Mouse (Mus musculus): ENCODE results near the gene Taf8.

Gene Taf8

DNA sequence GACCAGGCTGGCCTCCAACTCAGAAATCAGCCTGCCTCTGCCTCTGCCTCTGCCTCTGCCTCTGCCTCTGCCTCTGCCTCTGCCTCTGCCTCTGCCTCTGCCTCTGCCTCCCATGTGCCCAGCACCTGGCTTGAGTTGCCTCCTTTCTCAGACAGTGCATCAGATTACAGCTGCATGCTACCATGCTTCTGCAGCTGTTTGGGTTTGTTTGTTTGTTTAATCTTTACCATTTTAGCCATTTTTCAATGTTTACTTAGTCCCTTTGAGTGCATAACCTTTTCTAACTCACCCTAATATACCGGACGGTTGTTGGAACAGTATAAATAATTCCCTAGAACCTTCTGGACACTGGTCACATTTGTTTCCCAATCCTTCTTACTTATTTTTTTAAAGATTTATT lies 43.2 kb downstream of the Taf8 start:
- DNase-seq (ENCODE audit: low read depth, low spot score) = no peak

DNA sequence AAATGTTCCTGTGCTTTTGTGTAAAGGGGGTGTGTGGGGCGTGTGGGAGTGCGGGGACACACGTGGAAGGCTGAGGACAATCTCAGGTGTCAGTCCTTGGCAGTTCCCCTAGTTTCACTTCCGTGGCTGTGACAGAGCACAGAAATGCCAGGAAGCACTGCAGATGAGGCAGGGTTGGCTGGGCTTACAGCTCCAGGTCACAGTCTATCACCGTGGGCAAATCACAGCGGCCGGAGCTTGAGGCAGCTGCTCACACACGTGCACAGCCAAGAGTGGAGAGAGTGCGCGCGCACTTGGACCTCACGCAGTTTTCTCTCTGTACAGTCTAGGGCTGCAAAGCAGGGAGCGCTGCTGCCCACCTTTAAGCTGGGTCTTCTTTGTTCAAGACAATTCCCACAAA lies 43.8 kb downstream of the Taf8 start:
- DNase-seq (ENCODE audit: low read depth, low spot score) = no peak

DNA sequence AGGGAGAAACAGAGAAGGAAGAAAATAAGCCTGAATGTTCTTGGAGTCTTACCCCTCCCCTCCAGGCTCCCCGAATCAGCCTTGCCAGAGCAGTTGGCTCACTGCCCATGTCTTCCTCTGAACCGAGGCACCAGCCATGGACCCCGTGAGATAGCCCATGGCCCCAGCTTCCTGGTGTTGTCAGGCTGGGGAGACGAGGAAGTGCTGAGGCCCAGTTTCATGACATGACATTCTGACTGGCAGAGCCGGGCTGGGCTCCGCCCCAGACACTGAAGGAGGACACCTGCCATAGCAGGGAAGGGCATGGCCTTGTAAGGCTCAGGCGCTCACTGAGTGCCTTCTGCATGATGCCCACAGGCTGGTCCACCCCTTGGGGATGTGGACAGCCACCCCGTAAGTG lies 47.4 kb downstream of the Taf8 start:
- DNase-seq (ENCODE audit: low read depth, low spot score) = no peak

DNA sequence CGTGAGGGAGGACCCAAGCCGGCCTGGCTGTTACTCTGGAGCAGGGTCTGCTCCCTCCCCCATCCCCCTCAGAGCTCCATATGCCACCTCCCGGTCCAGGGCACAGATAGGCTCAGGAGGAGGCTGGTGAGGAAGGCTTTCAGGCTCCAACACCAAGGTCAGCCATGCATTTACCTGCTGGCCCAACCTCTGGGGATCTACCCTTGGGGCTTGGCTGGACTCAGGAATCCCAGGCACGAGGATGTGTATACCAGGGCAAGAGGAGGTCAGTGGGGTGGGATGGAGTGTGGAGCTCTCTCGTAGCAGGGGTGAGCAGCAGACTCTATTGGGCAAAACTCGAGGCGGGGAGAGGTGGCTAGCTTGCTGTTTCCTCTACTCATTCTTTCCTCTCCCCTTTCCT lies 49.2 kb downstream of the Taf8 start:
- no peak for DNase-seq (ENCODE audit: low read depth, low spot score)

DNA sequence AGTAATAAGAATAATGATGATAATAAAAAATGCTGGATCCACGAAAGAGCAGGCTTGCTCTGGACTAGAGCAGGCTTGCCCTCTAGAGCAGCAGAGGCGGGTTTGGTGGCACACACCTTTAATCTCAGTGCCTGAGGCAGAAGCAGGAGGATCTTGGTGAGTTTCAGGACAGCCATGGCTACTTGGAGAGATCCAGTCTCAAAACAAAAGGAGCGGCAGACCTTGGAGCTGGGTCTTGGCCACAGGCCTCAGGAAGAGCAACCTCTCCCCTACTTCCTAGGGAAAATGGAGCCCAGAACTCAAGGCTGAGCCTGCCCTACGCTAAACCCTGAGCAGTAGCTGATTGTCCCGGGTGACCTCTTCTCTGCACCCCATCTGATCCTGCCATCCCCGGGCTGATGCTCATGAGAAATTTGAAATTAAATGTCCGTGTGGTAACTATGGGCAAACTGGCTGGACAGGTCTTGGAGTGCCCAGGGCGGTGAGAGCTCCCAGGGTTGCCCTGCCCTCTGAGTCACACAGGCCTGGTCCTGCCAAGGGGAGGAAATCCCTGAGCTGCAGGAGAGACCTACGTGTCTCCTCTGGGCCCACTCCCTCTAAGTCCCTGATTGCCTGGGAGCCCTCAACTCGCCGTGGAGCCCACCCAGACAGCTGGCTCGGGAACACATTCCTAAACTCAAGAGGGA lies 51.1 kb downstream of the Taf8 start:
- no peak for DNase-seq (ENCODE audit: low read depth, low spot score)

DNA sequence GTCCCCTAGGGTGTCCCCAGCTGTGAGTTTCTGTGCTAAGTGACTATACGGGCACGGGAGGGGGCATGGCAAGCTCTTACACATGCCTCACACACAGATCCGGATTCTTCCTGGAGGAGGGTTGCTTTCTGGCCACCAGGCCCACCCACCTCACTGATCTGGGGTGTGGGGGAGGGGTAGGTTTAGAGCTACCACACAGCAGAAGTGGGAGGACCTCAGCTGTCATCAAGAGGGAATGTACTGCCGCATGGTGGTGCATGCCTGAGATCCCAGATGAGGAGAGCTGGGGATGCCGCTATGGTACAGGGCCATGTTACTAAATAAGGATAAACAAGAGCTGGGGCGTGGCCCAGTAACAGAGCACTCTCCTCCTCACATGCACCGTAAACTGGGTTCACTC lies 51.9 kb downstream of the Taf8 start:
- no peak for DNase-seq (ENCODE audit: low read depth, low spot score)

DNA sequence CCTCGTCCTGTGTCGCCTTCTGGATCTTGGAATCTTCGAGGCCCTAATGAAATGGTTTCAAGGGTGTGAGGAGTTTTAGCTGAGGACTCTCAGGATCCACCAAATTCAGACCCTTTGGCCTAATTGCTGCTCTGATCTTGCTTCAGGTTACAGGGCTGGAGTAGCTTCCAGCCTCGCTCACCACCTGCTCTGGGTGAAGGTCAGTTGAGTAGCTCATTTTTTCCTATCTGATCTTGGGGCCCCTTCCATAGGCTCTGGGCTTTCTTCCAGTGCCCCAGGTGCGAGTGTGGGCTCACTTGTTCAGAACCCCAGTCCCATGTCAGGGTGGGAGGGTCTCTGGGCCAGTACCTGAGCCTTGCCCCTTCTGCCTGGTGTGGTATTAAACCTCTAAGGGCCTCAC lies 52.7 kb downstream of the Taf8 start:
- DNase-seq (ENCODE audit: low read depth, low spot score) = no peak

DNA sequence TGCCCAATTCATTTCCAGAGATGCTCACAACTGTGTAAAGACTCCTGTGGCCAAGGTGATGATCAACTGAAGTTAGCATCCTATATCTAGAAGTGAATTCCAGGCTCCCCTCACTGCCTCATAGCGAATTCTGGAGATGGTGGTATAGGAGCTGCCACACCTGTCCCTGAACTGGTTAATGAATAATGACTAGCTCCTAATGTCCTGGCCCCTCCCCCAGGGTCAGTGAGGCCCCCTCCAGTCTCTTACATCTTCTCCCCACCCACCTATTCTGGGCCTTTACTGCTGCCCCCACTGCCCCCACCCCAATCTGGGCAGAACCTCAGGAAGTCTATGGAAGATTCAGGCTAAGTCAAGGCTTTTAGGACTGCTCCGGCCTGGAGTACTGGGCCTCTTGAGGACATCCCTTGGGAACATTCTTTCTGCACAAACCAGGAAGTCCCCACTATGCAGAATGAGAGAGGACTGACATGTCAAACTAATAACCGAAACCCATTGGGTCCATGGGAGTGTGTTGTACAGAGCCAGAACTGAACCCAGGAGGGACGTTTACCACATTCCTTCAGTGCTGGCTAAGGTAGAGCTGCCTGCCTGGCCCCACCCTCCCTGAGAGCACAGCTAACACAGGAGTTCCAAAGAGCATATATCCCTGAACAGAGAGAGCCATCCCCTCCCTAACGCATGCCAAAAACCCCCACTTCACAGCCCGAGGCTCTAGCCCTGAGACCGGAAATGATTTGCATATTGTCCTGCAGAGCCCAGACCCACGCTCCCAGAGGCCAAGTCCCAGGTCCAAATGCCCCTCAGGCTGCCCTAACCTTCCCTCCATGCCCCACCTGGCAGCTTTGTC lies 53.3 kb downstream of the Taf8 start:
- no peak for DNase-seq (ENCODE audit: low read depth, low spot score)

DNA sequence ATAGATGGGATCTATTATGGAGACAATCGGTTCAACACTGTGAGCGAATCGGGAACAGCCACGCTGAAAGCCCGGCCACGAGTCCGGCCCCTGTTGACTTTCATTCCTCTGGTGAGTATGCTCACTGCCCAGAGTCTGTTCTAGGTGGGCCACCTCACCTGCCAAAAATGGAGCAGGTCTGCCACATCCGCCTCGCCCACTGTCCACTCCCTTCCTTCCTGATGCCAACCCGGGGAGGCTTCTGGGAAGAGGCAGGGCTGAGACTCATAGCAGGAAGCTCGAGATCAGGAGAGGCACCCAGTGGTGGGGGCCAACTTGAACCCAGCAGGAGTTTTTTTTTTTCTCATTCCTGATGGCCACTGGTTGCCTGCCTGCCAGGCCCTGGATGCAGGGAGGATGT lies 55.5 kb downstream of the Taf8 start:
- DNase-seq (ENCODE audit: low read depth, low spot score) = no peak

DNA sequence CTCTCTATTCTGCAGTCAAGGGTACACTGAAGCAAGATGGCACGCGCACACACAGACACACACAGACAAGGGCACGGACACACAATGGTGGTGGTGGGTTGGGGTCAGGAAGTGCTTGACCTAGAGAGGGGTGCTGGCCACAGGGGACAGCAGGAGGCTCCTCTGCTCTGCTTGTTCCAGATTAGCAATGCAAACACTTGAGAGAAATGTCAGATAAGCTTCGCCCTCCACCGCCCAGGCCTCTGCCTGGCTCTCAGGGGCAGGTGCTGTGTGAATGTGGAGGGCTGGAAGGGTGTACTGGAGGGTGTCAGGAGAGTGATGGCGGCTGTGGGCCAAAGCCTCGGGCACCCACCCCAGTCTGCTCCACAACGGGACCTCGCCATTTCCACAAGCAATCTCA lies 56.1 kb downstream of the Taf8 start:
- no peak for DNase-seq (ENCODE audit: low read depth, low spot score)

DNA sequence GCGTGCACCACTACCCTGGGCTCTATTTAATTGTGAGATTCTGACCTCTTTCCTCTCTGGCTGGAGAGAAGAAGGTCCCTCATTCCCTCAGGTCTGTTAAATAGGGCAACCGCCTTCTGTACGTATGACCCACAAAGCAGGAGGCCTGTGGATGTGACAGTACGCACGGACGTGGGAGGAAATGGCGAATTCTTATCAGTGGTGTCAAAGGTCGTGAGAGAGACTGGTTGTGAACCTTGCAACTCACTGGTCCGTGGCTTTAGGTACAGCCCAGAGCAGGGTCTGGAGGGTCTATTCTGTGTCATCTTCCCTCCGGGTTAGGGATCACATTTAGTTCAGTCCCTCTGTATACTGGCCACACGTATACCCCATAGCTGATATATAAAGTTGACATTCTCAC lies 56.6 kb downstream of the Taf8 start:
- DNase-seq (ENCODE audit: low read depth, low spot score) = no peak

DNA sequence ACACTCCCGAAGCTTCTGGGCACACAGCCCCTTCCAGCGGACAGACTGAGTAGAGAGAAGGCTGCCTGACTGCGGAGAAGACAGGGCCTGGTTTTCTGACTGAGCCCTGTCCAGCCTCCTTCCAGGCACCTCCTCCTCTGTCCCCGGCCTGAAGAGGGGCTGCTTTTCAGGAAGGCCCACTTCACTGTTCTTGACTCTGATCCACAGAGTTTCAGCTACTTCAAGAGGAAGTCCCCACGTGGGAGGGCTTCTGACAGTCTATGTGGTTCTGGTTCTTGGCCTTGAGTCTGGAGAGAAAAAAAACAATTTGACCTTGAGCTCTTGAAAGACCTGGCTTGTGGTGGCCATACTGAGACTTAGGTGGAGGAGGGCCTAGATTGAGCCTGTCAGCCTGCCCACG lies 58.0 kb downstream of the Taf8 start:
- no peak for DNase-seq (ENCODE audit: low read depth, low spot score)

DNA sequence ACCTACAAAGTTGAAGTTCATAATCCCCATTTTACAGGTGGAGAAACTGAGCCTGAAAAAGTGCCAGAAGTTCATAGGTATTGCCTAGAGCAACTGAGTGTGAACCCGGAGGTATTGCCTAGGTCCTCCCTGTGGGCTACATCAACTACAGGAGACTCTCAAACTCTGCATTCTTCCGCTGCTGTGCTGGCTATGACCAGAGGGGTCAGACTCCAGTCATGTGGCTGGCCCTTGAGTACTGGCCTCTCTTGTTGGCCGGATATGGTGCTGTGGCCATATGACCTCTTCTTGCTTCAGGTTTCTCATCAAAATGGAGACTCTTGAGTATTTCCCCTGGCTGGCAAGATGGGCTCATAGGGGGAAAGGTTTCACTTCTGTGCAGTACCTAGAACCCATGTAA lies 59.8 kb downstream of the Taf8 start:
- no peak for DNase-seq (ENCODE audit: low read depth, low spot score)

DNA sequence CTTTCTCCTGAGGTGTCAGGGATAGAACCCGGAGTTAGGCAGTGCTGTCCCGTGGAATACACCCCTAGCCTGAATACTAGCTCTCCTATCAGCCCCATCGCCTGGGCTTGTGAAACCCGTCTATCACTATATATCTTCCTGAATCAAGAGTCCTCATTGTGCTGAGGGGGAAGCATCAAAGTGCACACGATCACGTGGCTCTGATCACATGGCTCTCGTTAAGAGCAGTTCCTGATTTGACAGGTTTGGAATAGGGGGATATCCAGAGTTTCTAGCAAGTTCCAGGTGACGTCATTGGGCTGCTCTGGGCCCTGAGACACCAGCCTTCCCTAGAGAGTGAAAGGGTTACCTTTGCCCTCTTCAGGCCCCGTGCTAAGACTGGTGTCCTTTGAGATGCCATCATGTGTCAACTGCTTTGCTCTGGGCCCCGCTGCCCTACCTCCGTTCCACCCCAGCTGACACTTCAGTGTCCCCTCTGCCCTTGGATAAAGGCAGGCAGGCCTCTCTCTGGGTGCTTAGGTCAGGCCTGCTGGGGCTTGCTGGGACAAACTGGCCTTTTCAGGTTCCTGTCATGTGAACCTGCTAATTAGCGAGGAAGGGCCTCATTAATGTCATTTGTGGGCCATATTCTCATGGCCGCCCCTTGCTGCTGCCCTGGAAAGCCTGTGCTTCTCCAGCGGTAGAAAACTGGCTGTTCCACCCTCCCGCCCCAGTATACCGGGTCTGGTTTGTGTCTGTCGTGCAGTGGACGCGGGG lies 60.6 kb downstream of the Taf8 start:
- no peak for DNase-seq (ENCODE audit: low read depth, low spot score)

DNA sequence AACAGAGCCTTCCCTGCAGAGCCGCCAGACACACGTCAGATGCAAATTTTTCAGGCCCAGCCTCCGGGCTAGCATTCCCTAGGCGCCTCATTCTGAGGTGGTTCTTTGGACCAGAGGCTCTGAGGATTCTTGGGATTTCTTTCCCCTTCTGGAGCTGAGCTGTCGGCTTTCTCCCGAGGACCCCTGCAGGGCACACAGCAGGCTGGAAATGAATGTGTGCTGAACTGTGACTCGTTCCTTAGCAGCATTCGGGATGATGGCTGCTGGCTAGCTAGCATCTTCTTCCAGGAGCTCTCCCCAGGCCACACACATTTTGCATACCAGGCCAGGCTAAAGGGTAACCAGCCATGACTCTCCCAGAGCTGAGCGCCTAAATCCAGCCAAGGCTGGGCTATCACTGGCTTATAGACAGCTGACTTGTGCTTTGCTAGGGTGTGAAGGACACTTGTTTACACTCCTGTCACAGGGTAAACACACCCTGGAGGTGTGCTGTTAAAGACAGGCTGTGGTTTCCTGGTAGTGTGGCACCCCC lies 61.7 kb downstream of the Taf8 start:
- no peak for DNase-seq (ENCODE audit: low read depth, low spot score)

DNA sequence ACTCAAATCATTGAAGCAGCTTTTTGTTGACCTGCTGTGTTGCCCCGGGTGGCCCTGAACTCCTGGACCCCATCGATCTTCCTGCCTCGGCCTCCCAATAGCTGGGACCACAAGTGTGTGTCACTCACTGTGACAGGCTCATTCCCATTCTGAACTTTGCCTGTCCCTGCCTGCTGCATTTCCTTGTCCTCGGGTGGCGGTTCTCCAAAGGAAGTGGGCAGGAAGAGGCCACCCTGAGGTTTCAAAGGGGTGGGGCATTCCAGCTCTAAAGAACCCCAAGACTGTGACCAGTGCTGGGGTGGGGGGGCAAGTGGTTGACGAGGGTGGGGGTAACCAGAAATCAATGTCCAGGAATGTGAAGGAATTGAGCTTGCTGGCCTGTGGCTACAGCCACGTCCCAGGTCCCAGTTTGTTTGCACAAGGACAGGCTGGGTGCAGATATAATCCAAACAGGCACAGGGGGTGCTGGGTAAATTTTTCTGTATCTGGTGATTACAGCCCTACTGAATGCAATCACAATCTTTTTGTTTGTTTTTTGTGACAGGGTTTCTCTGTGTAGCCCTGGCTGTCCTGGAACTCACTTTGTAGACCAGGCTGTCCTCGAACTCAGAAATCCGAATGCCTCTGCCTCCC lies 62.6 kb downstream of the Taf8 start:
- no peak for DNase-seq (ENCODE audit: low read depth, low spot score)

DNA sequence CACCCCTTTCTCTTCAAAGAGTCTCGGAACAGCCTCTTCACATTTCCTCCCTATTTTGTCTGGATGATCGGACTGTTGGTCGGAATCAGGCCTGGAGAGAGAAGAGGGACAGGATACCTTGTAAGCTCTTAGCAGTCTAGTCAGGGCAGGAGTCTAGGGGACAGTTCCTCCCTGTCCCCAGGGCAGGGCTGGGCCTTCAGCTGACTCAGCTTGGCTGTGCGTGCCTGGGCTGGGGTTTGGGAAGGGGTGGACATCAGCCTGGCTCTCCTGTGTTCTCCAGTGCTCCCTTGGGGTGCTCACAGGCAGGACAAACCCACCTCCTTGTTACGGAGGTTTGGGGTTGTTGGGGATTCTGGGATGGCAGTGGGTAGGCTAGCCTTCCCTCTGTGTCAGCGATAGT lies 63.5 kb downstream of the Taf8 start:
- no peak for DNase-seq (ENCODE audit: low read depth, low spot score)

DNA sequence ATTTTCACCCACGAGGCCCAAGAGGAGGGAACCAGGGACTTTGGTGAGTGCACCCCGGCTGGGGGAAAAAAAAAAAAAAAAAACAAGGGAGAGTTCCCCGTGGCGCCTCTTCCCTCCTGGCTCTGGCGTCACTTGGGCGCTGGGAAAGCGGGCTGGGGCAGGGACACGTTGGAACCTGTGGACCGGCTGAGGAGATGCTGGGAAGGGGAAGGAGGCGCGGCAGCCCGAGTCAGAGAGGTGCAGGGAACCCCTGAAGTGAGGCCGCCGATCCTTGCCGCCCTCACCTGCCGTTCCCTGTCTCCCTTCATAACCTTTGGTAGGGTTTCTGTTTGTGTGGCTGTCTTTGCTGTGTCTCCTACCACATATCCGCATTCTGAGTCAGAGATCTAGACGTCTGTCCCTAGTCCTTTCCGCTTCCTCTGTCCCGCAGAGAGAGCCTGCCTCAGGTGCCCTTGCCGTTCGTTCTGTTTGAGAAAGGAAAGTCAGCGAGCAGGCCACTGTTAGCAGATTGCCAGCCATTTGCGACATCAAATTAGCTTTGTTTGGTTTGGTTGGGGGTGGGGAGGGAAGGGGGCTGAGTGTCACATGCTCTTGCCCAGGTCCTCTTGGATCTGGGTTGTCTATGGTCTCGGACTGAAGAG lies 65.1 kb downstream of the Taf8 start, which contains the start of gene 1700001C19Rik:
TSS of gene 1700001C19Rik (minus strand) at position 470 of the 641 bp plus-strand sequence.
- DNase-seq (ENCODE audit: low read depth, low spot score) = no peak

DNA sequence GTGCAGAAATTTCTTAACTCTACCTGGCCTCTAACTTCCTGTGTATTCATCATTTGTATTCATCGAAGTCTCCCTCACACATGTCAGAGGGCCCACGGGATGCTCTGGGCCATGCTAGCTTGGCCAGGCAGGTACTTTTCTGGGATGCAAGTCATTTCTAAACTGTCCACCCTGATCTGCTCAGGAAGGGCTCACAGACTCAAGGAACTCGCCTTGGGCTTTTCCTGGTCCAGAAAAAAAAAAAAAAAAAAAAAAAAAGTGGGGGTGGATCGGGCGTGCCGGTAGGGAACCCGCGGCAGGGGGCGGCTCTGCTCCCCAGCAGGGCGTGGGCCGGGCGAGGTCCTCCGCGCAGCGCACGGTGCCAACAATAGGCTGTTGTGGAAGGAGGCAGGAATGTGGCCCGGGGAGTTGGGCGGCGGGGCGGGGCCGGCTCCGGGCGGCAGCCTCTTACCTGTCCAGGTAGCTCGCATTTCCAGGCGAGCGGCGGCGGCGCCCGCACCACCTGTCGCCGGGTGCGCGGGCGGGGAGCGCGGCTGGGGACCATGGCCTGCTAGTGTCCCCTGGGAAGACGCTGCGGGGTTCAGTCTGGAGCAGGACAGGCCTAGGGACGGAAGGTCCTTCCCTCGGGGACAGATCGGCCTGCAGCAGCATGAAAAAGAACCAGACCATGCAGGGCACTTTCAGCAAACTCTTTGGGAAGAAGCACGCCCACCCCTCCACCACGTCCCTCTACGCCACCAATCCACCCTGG lies 65.8 kb downstream of the Taf8 start, which contains the start of gene AI661453:
TSS of gene AI661453 (plus strand) at position 460 of the 751 bp plus-strand sequence.
- no peak for DNase-seq (ENCODE audit: low read depth, low spot score)
